Mouse (Mus musculus) liver, adult 2 months (tissue): ENCODE data around the gene Kpna1.

ENCODE experiments used
- CTCF ChIP-seq: fragments of 200-500 bp; IDR thresholded peaks from 2 replicates; pipeline ENCODE4 v1.5.1; 2011; ENCODE audit warnings: low read depth, low read length, control low read depth
- POLR2A ChIP-seq: fragments of 200-500 bp; IDR thresholded peaks from 2 replicates; pipeline ENCODE4 v1.6.1; 2011; ENCODE audit warnings: low read length, control low read depth; ENCODE audit not compliant: insufficient read depth; ENCODE audit errors: extremely low read depth

GRCm38 (mm10) chr16:35992391-35992790, 13.8 kb downstream of the Kpna1 start:
- TF ChIP-seq CTCF (no peak), POLR2A (no peak)
